Mouse (Mus musculus) urinary bladder, adult 2 months (tissue): ENCODE measurements around the gene Cdx2. TPM values are rescaled to one million over a fixed set of nuclear protein-coding genes. Genes with fewer than 3 reads are reported as not detected.

Experiments
- DNase-seq: peaks from one replicate; pipeline ENCODE4 v3.0.0; 2022; ENCODE audit warnings: low spot score
- polyA plus RNA-seq: library from polyadenylated mRNA; depleted of rRNA; stranded (reverse); fragments of >200 nt; gene quantifications from 2 replicates; pipeline ENCODE4 v1.2.3, GENCODE M21; 2012; rRNA removed

Gene Cdx2
- polyA plus RNA-seq, 1 experiment, result not detected

- no peak for DNase-seq
Observed at GRCm38 (mm10) chr5:147260778-147261177, 46.3 kb downstream of the Cdx2 start.

- DNase-seq, result no peak
Observed at GRCm38 (mm10) chr5:147260189-147260588, 46.9 kb downstream of the Cdx2 start.

Other genes with a start within 250 kb of the Cdx2 start
- 9.6 and 13.6 TPM in 2 replicates for gene Lnx2, start 230.7 kb downstream of the Cdx2 start, polyA plus RNA-seq
- gene Polr1d, start 230.2 kb downstream of the Cdx2 start, polyA plus RNA-seq, result 116 and 126 TPM in 2 replicates
- gene Gsx1, start 118.6 kb downstream of the Cdx2 start, polyA plus RNA-seq, result not detected in 2 replicates
- not detected in 2 replicates for gene Pdx1, start 37.3 kb downstream of the Cdx2 start, polyA plus RNA-seq
- gene Urad, start 15.2 kb upstream of the Cdx2 start, polyA plus RNA-seq, result not detected in 2 replicates
- 1.1 and 1.7 TPM in 2 replicates for gene Flt3, start 93.2 kb upstream of the Cdx2 start, polyA plus RNA-seq
- gene Pan3, start 122.9 kb upstream of the Cdx2 start, polyA plus RNA-seq, result 51.1 and 60.4 TPM in 2 replicates